Mouse (Mus musculus) neural tube, embryonic 13.5 days (tissue): ENCODE results near the gene A130010J15Rik. TPM values are rescaled to one million over a fixed set of nuclear protein-coding genes. Genes with fewer than 3 reads are reported as not detected.

Source experiments
- ATAC-seq: fragments of 200-750 bp; cut with Nextera tagmentation; 2 replicates; pipeline ENCODE4 v1.8.0; 2017; ENCODE audit warnings: low read depth, mild to moderate bottlenecking, moderate TSS enrichment, moderate library complexity
- H3K27ac ChIP-seq: fragments of 300-500 bp; sonication (generic); replicated peaks from 2 replicates; pipeline ENCODE4 v1.5.1; 2015; ENCODE audit warnings: moderate library complexity, mild to moderate bottlenecking, inconsistent platforms
- H3K27me3 ChIP-seq: fragments of 300-500 bp; sonication (generic); 2 replicates; pipeline ENCODE4 v1.6.1; 2015; ENCODE audit warnings: mild to moderate bottlenecking, inconsistent platforms
- H3K36me3 ChIP-seq: fragments of 300-500 bp; sonication (generic); 2 replicates; pipeline ENCODE4 v1.6.1; 2015; ENCODE audit warnings: mild to moderate bottlenecking, inconsistent platforms
- H3K4me1 ChIP-seq: fragments of 300-500 bp; sonication (generic); replicated peaks from 2 replicates; pipeline ENCODE4 v1.6.1; 2015; ENCODE audit warnings: inconsistent platforms
- H3K4me2 ChIP-seq: fragments of 300-500 bp; sonication (generic); 2 replicates; pipeline ENCODE4 v1.6.1; 2015; ENCODE audit warnings: inconsistent platforms, mild to moderate bottlenecking, moderate library complexity
- H3K4me3 ChIP-seq: fragments of 300-500 bp; sonication (generic); 2 replicates; pipeline ENCODE4 v1.5.1; 2015; ENCODE audit warnings: mild to moderate bottlenecking, inconsistent platforms
- H3K9ac ChIP-seq: fragments of 300-500 bp; sonication (generic); 2 replicates; pipeline ENCODE4 v1.6.1; 2015; ENCODE audit warnings: moderate library complexity, mild to moderate bottlenecking, inconsistent platforms
- H3K9me3 ChIP-seq: fragments of 300-500 bp; sonication (generic); 2 replicates; pipeline ENCODE4 v1.6.1; 2016; ENCODE audit warnings: inconsistent platforms
- WGBS: fragments of 180-500 bp; shearing (Covaris S2); methylation state at CpG from one replicate; pipeline ENCODE4 v1.1.7; 2015; 5-methylcytosine and 5-hydroxymethylcytosine counted together
- polyA plus RNA-seq: library from polyadenylated mRNA; unstranded; fragments of >200 nt; fragmentation: Nextera tagmentation; extraction: Ambion mirVana; gene quantifications from 2 replicates; pipeline ENCODE4 v1.2.1, GENCODE M21; 2015

A130010J15Rik gene
- polyA plus RNA-seq, 1 experiment from 2014 or later = 15.8 TPM

GRCm38 (mm10) chr1:193157111-193157492, 10.7 kb upstream of the A130010J15Rik start:
- Histone ChIP-seq H3K4me1 (peaks cover 18% of the 10 kb centered on the region), H3K4me3 (no peak overlapping the region), H3K4me2 (no peak overlapping the region), H3K27ac (no peak overlapping the region), H3K27me3 (peaks cover 37% of the 10 kb centered on the region), H3K9ac (no peak overlapping the region), H3K36me3 (no peaks in the 10 kb centered on the region), H3K9me3 (no peaks in the 10 kb centered on the region)
- 73% methylated on average over 8 of the region's 8 CpGs for WGBS
- no peak for ATAC-seq

- 60% methylated on average over 3 of the region's 3 CpGs for WGBS
Measured at GRCm38 (mm10) chr1:193159163-193159562, 8.7 kb upstream of the A130010J15Rik start.

GRCm38 (mm10) chr1:193159613-193160012, 8.2 kb upstream of the A130010J15Rik start:
- no peak overlapping the region for H3K9ac ChIP-seq
- H3K4me3 ChIP-seq = no peak overlapping the region
- 44% methylated on average over 1 of the region's 1 CpGs for WGBS
- H3K36me3 ChIP-seq = no peaks in the 10 kb centered on the region
- no peaks in the 10 kb centered on the region for H3K9me3 ChIP-seq
- ATAC-seq = no peak
- H3K27me3 ChIP-seq = peaks cover 12% of the 10 kb centered on the region
- no peak overlapping the region for H3K4me2 ChIP-seq
- no peak overlapping the region for H3K27ac ChIP-seq
- H3K4me1 ChIP-seq = peaks cover 9% of the 10 kb centered on the region; the same call in 1 of the 2 replicates

More at GRCm38 (mm10) chr1:193159163-193159562, 8.7 kb upstream of the A130010J15Rik start:
- H3K4me1 ChIP-seq = peaks cover 9% of the 10 kb centered on the region; the same call in 1 of the 2 replicates
- no peak overlapping the region for H3K27ac ChIP-seq
- H3K9me3 ChIP-seq = no peaks in the 10 kb centered on the region
- H3K9ac ChIP-seq = no peak overlapping the region
- H3K27me3 ChIP-seq = peaks cover 17% of the 10 kb centered on the region
- H3K36me3 ChIP-seq = no peaks in the 10 kb centered on the region
- no peak overlapping the region for H3K4me3 ChIP-seq
- no peak for ATAC-seq
- no peak overlapping the region for H3K4me2 ChIP-seq

GRCm38 (mm10) chr1:193160317-193161032, 7.4 kb upstream of the A130010J15Rik start:
- peak overlapping the region; percentile 45 for H3K4me2 ChIP-seq
- ATAC-seq = no peak
- H3K27ac ChIP-seq = no peak overlapping the region
- peaks cover 3% of the 10 kb centered on the region for H3K27me3 ChIP-seq
- H3K9me3 ChIP-seq = no peaks in the 10 kb centered on the region
- peak overlapping the region; percentile 14; the same call in 1 of the 2 replicates for H3K4me3 ChIP-seq
- peaks cover 9% of the 10 kb centered on the region; the same call in 1 of the 2 replicates for H3K4me1 ChIP-seq
- 17% methylated on average over 18 of the region's 18 CpGs for WGBS
- no peak overlapping the region for H3K9ac ChIP-seq
- no peaks in the 10 kb centered on the region for H3K36me3 ChIP-seq

- no peak overlapping the region for H3K4me3 ChIP-seq
- no peak overlapping the region for H3K9ac ChIP-seq
- 89% methylated on average over 7 of the region's 7 CpGs for WGBS
- no peak overlapping the region for H3K27ac ChIP-seq
- no peaks in the 10 kb centered on the region for H3K27me3 ChIP-seq
- ATAC-seq = no peak
- no peaks in the 10 kb centered on the region for H3K36me3 ChIP-seq
- H3K4me1 ChIP-seq = peaks cover 24% of the 10 kb centered on the region
- H3K4me2 ChIP-seq = no peak overlapping the region
- no peaks in the 10 kb centered on the region for H3K9me3 ChIP-seq
Measured at GRCm38 (mm10) chr1:193169228-193169627, 1.4 kb downstream of the A130010J15Rik start.

- H3K36me3 ChIP-seq = no peaks in the 10 kb centered on the region
- H3K27ac ChIP-seq = no peak overlapping the region
- no peak overlapping the region for H3K9ac ChIP-seq
- H3K4me2 ChIP-seq = no peak overlapping the region
- H3K9me3 ChIP-seq = no peaks in the 10 kb centered on the region
- 78% methylated on average over 2 of the region's 2 CpGs for WGBS
- no peak overlapping the region for H3K4me3 ChIP-seq
- H3K4me1 ChIP-seq = peaks cover 30% of the 10 kb centered on the region
- H3K27me3 ChIP-seq = no peaks in the 10 kb centered on the region
- ATAC-seq = no peak
Measured at GRCm38 (mm10) chr1:193169856-193170255, 2.0 kb downstream of the A130010J15Rik start.

GRCm38 (mm10) chr1:193172991-193173809, 5.4 kb downstream of the A130010J15Rik start:
- Histone ChIP-seq H3K9me3 (no peaks in the 10 kb centered on the region), H3K4me1 (peaks cover 41% of the 10 kb centered on the region), H3K27ac (peak overlapping the region; percentile 90), H3K4me2 (peak overlapping the region; percentile 83), H3K4me3 (peak overlapping the region; percentile 72), H3K27me3 (no peaks in the 10 kb centered on the region), H3K36me3 (no peaks in the 10 kb centered on the region), H3K9ac (peak overlapping the region; percentile 89)
- 2% methylated on average over 48 of the region's 48 CpGs for WGBS
- ATAC-seq = peak; percentile 99

- peak; percentile 72 for ATAC-seq
- peak overlapping the region; percentile 72 for H3K4me3 ChIP-seq
- no peaks in the 10 kb centered on the region for H3K27me3 ChIP-seq
- no peaks in the 10 kb centered on the region for H3K36me3 ChIP-seq
- no peaks in the 10 kb centered on the region for H3K9me3 ChIP-seq
- peak overlapping the region; percentile 79 for H3K9ac ChIP-seq
- H3K4me1 ChIP-seq = peaks cover 41% of the 10 kb centered on the region
- H3K27ac ChIP-seq = peak overlapping the region; percentile 90
- 21% methylated on average over 9 of the region's 9 CpGs for WGBS
- H3K4me2 ChIP-seq = peak overlapping the region; percentile 83
Measured at GRCm38 (mm10) chr1:193173810-193174129, 5.9 kb downstream of the A130010J15Rik start.

DNA sequence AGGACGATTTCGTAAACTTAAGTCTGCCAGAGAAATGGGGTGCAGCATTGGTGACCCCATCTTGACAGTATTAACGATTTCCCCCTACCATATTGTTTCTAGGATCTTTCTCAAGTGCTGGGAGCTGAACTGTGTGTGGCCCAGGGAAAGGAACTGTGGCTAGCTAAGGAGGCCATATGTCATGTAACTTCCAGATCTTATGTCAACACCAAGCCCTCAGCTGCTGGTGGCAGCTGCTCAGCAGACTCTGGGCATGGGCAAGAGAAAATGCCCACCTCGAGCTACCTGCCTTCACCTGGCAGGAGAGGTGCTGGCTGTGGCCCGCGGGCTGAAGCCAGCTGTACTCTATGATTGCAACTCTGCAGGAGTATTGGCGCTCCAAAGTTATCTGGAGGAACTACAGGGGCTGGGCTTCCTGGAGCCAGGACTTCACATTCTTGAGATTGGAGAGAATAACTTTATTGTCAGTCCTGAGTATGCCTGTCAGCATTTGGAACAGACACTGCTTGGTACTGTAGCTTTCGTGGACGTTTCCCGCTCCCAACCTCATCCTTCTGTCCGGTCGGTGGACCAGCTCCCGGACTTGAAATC, 6.4 kb downstream of the A130010J15Rik start:
- H3K4me3 ChIP-seq = peak overlapping the region; percentile 72
- no peaks in the 10 kb centered on the region for H3K36me3 ChIP-seq
- H3K27ac ChIP-seq = peak overlapping the region; percentile 90
- no peaks in the 10 kb centered on the region for H3K9me3 ChIP-seq
- 90% methylated on average over 13 of the region's 13 CpGs for WGBS
- H3K9ac ChIP-seq = peak overlapping the region; percentile 79; the same call in 1 of the 2 replicates
- no peak for ATAC-seq
- peak overlapping the region; percentile 83 for H3K4me2 ChIP-seq
- peaks cover 41% of the 10 kb centered on the region for H3K4me1 ChIP-seq
- no peaks in the 10 kb centered on the region for H3K27me3 ChIP-seq

DNA sequence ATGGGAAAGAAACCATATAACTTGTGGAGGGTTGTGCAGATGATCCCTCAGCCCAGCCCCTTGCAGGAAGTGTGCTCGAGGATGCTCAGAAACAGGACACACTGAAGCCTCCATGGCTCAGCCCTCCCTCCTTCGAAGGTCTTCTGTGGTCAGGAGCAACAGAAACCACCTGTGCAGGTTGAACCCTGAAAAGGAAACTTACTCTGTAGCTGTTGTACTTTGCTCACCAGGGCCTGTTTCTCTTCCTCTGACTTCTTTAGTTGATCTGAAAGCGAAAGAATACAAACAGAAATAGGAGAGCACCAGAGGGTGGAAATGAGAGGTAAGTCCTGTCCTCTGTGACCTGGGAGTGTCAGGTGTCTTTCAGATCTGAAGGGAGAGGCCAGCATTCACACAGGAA, 13.3 kb downstream of the A130010J15Rik start:
- Histone ChIP-seq H3K4me1 (no peaks in the 10 kb centered on the region), H3K9ac (no peak overlapping the region), H3K4me3 (no peak overlapping the region), H3K36me3 (no peaks in the 10 kb centered on the region), H3K27ac (no peak overlapping the region), H3K4me2 (no peak overlapping the region), H3K9me3 (no peaks in the 10 kb centered on the region), H3K27me3 (no peaks in the 10 kb centered on the region)
- WGBS = 83% methylated on average over 3 of the region's 3 CpGs
- no peak for ATAC-seq

DNA sequence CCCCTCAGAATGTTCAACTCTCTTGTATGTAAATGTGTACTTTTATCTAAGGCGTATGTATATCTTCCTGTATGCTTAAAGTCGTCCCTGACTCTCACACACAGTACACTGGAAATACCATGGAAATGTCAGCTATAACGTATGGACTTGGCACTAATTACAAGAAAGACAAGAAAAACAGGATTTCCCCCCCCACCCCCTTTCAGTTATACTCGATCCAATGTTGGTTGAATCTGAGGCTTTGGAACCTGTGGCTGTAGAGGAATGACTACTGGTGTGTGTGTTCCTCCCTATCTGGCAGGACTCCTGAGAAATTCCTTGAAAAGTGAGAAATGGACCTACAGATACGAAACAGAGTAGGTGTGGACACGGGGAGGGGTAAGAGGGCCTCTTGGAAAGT, 20.4 kb downstream of the A130010J15Rik start:
- H3K36me3 ChIP-seq = no peaks in the 10 kb centered on the region
- peaks cover 15% of the 10 kb centered on the region for H3K4me1 ChIP-seq
- H3K4me2 ChIP-seq = no peak overlapping the region
- H3K4me3 ChIP-seq = no peak overlapping the region
- no peak for ATAC-seq
- 85% methylated on average over 6 of the region's 6 CpGs for WGBS
- H3K9ac ChIP-seq = no peak overlapping the region
- no peaks in the 10 kb centered on the region for H3K9me3 ChIP-seq
- H3K27ac ChIP-seq = 0 out of 2 replicates have a peak overlapping the region, but pooled peaks have one; percentile 61
- no peaks in the 10 kb centered on the region for H3K27me3 ChIP-seq

DNA sequence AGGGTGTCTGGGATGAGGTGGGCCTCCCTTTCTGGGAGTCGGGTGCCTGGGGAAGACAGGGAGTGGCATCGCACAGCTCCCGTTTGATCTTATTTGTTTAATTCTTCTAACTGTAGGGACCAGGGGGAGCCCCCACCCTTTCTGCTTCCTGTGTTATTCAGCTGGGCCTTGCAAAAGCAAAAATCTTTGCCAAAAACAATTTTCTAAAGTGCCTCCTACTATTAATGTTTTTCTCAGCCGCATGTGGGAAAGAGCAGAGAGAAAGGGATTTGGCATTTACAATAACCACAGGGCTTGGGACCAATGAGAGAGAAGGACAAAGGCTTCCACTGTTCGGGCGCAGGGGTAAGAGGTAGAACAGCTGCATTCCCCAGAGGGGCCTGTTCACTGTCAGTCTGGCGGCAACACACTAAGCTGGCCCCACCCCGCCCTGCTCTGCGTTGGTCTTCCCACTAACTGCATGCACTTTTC, 21.3 kb downstream of the A130010J15Rik start:
- H3K36me3 ChIP-seq = no peaks in the 10 kb centered on the region
- peaks cover 15% of the 10 kb centered on the region for H3K4me1 ChIP-seq
- H3K9me3 ChIP-seq = no peaks in the 10 kb centered on the region
- H3K4me3 ChIP-seq = no peak overlapping the region
- 30% methylated on average over 9 of the region's 9 CpGs for WGBS
- ATAC-seq = peak; percentile 89
- H3K27ac ChIP-seq = peak overlapping the region; percentile 61
- no peaks in the 10 kb centered on the region for H3K27me3 ChIP-seq
- H3K9ac ChIP-seq = no peak overlapping the region
- no peak overlapping the region for H3K4me2 ChIP-seq
